Mouse (Mus musculus) hindbrain, embryonic 11.5 days (tissue): ENCODE measurements around the gene Cbln3. TPM values are rescaled to one million over a fixed set of nuclear protein-coding genes. Genes with fewer than 3 reads are reported as not detected.

Experiments used
- ATAC-seq: fragments of 200-750 bp; cut with Nextera tagmentation; 2 replicates; pipeline ENCODE4 v1.8.0; 2017; ENCODE audit warnings: mild to moderate bottlenecking, moderate TSS enrichment, moderate library complexity; ENCODE audit not compliant: low FRiP score
- DNase-seq: peaks from one replicate; pipeline ENCODE4 v3.0.0-alpha.2; 2015; ENCODE audit warnings: low spot score
- H3K27ac ChIP-seq: fragments of 300-500 bp; sonication (generic); 2 replicates; pipeline ENCODE4 v1.5.1; 2014; ENCODE audit warnings: mild to moderate bottlenecking, low read depth, low read length
- H3K27me3 ChIP-seq: fragments of 300-500 bp; sonication (generic); 2 replicates; pipeline ENCODE4 v1.6.1; 2014; ENCODE audit warnings: mild to moderate bottlenecking, low read length, moderate library complexity, mixed read lengths; ENCODE audit not compliant: control insufficient read depth, insufficient read depth
- H3K36me3 ChIP-seq: fragments of 300-500 bp; sonication (generic); 2 replicates; pipeline ENCODE4 v1.6.1; 2014; ENCODE audit warnings: mild to moderate bottlenecking, low read length, moderate library complexity, mixed read lengths; ENCODE audit not compliant: control insufficient read depth, insufficient read depth
- H3K4me1 ChIP-seq: fragments of 300-500 bp; sonication (generic); replicated peaks from 2 replicates; pipeline ENCODE4 v1.6.1; 2014; ENCODE audit warnings: low read length, mixed read lengths; ENCODE audit not compliant: control insufficient read depth, insufficient read depth
- H3K4me2 ChIP-seq: fragments of 300-500 bp; sonication (generic); replicated peaks from 2 replicates; pipeline ENCODE4 v1.6.1; 2014; ENCODE audit warnings: mild to moderate bottlenecking, low read depth, low read length
- H3K4me3 ChIP-seq: fragments of 300-500 bp; sonication (generic); 2 replicates; pipeline ENCODE4 v1.5.1; 2014; ENCODE audit warnings: low read depth, low read length
- H3K9ac ChIP-seq: fragments of 300-500 bp; sonication (generic); 2 replicates; pipeline ENCODE4 v1.6.1; 2014; ENCODE audit warnings: low read depth, low read length
- H3K9me3 ChIP-seq: fragments of 300-500 bp; sonication (generic); 2 replicates; pipeline ENCODE4 v1.6.1; 2016; ENCODE audit warnings: low read length; ENCODE audit not compliant: control insufficient read depth
- WGBS: fragments of 180-500 bp; shearing (Covaris S2); extraction: QIAGEN DNeasy Blood & Tissue Kit; methylation state at CpG from one replicate; pipeline ENCODE4 v1.1.7; 2014; 5-methylcytosine and 5-hydroxymethylcytosine counted together
- polyA plus RNA-seq: library from polyadenylated mRNA; unstranded; fragments of >200 nt; fragmentation: Nextera tagmentation; extraction: Ambion mirVana; gene quantifications from 2 replicates; pipeline ENCODE4 v1.2.1, GENCODE M21; 2014

Gene Cbln3
- polyA plus RNA-seq, 1 experiment from 2014 or later = 0.31 TPM

GRCm38 (mm10) chr14:55857588-55857987 lies 26.6 kb downstream of the Cbln3 start:
- H3K9me3 ChIP-seq = no peaks in the 10 kb centered on the region
- no peaks in the 10 kb centered on the region for H3K36me3 ChIP-seq
- H3K4me2 ChIP-seq = no peak overlapping the region
- H3K4me3 ChIP-seq = no peak overlapping the region
- peaks cover 15% of the 10 kb centered on the region for H3K4me1 ChIP-seq
- no peak overlapping the region for H3K9ac ChIP-seq
- no peak for ATAC-seq
- no peaks in the 10 kb centered on the region for H3K27me3 ChIP-seq
- 62% methylated on average over 4 of the region's 4 CpGs for WGBS
- DNase-seq = no peak
- H3K27ac ChIP-seq = no peak overlapping the region

DNA sequence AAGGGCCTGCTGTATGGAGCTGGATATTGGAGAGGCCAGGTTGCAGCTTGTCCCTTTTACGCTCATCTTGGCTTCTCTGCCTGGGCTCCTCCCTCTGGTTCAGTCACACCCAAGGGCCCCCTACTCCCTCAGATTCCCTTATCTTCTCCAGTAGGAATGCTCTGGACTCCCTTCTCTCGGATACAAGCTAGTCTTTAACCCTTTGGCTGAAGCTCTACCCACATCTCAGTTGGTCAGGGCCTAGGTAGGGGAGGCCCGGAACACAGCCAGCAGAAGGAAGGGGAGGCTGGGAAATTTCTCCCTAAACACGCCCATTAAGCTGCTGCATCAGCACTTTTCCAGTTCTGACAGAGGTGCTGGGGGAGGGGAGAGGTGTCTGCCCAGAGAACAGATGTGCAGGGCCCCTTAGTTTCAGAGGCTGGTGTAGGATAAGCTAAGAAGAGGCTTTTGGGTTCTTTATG lies 29.1 kb downstream of the Cbln3 start:
- Histone ChIP-seq H3K4me1 (peaks cover 15% of the 10 kb centered on the region), H3K4me2 (peak overlapping the region; percentile 64), H3K9me3 (no peaks in the 10 kb centered on the region), H3K27ac (peak overlapping the region; percentile 85), H3K36me3 (no peaks in the 10 kb centered on the region), H3K27me3 (no peaks in the 10 kb centered on the region), H3K9ac (peak overlapping the region; percentile 70), H3K4me3 (peak overlapping the region; percentile 51)
- DNase-seq (peak; percentile 58), ATAC-seq (peak; percentile 3; the same call in 1 of the 2 replicates)
- WGBS = 5% methylated on average over 4 of the region's 4 CpGs

- peak overlapping the region; percentile 51 for H3K4me3 ChIP-seq
- no peaks in the 10 kb centered on the region for H3K9me3 ChIP-seq
- peaks cover 15% of the 10 kb centered on the region for H3K4me1 ChIP-seq
- peak overlapping the region; percentile 85 for H3K27ac ChIP-seq
- ATAC-seq = peak; percentile 49
- H3K4me2 ChIP-seq = peak overlapping the region; percentile 64
- H3K36me3 ChIP-seq = no peaks in the 10 kb centered on the region
- H3K27me3 ChIP-seq = no peaks in the 10 kb centered on the region
- WGBS = 0% methylated on average over 9 of the region's 9 CpGs
- H3K9ac ChIP-seq = peak overlapping the region; percentile 70
- no peak for DNase-seq
Observed at GRCm38 (mm10) chr14:55854406-55855100, 29.6 kb downstream of the Cbln3 start.

DNA sequence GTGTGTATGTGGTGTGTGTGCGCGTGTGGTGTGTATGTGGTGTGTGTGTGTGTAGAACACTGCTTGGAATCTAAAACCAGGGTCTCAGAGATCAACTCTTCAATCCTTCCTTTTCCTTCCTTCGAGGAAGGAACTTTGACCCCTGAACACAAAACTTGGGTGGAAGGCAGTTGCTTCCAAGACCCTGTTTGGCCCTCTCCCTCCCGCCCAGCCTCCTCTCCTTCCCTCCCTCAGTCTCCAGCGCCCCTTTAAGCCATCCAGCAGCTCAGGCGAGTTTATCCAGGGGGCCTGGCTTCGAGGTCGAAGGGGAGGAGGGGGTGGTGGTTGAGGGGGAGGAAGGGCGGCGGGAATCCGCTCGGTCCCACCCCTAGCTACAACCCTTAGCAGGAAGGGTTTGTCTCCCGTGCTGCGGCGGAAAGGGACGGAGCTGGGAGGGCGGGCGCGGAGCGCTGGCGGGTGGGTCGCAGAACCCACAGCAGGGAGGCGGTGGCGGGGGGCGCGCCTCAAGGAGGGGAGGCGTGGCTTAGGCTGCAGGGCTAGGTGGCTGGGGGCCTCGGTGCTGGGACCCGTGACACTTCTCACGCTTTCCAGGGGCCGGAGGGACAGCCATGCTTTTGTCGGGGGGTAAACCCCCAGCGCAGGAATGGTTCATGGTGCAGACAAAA lies 30.4 kb downstream of the Cbln3 start, which contains the start of gene Nynrin:
Nynrin (plus strand) TSS at position 390 of the 665 bp plus-strand sequence.
- WGBS = under 1% methylated on average over 30 of the region's 33 CpGs
- peaks cover 15% of the 10 kb centered on the region for H3K4me1 ChIP-seq

GRCm38 (mm10) chr14:55852646-55853551 lies 31.3 kb downstream of the Cbln3 start:
- peak overlapping the region; percentile 85 for H3K27ac ChIP-seq
- H3K4me2 ChIP-seq = peak overlapping the region; percentile 64
- ATAC-seq (peak; percentile 76), DNase-seq (peak; percentile 69)
- no peaks in the 10 kb centered on the region for H3K9me3 ChIP-seq
- no peaks in the 10 kb centered on the region for H3K27me3 ChIP-seq
- H3K4me3 ChIP-seq = peak overlapping the region; percentile 51; the same call in 1 of the 2 replicates
- H3K4me1 ChIP-seq = peaks cover 15% of the 10 kb centered on the region
- no peaks in the 10 kb centered on the region for H3K36me3 ChIP-seq
- 4% methylated on average over 11 of the region's 11 CpGs for WGBS
- H3K9ac ChIP-seq = peak overlapping the region; percentile 70

More for the DNA sequence above, 30.4 kb downstream of the Cbln3 start, which contains the start of gene Nynrin:
- Histone ChIP-seq H3K4me3 (peak within 1 kb of the TSS; percentile 51), H3K27me3 (no peaks in the 10 kb centered on the region), H3K36me3 (no peaks in the 10 kb centered on the region), H3K9ac (peak within 1 kb of the TSS; percentile 70), H3K4me2 (peak within 1 kb of the TSS; percentile 64), H3K27ac (peak within 1 kb of the TSS; percentile 85), H3K9me3 (no peaks in the 10 kb centered on the region)
- DNase-seq (peak; percentile 84), ATAC-seq (peak; percentile 86)

DNA sequence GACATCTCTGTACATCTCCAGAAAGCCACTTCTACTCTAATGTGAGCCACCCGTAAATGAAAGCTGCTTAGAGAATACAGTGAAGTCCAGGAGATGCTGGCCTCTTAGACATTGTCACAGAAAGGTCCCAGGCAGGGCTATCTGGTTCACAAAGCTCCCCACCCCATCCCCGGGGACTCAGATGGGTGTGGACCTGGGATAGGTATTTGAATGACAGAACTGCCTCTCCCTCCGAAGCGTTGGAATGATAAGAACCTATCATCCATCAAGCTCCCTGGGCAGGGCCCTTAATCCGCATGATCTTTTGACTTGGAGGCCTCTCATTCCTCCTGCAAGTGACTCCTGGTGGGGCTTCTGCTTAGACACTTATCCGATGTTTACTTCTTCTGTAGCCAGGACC lies 33.3 kb downstream of the Cbln3 start:
- 74% methylated on average over 6 of the region's 6 CpGs for WGBS
- H3K9me3 ChIP-seq = no peaks in the 10 kb centered on the region
- DNase-seq (no peak), ATAC-seq (no peak)
- no peaks in the 10 kb centered on the region for H3K27me3 ChIP-seq
- no peaks in the 10 kb centered on the region for H3K36me3 ChIP-seq
- H3K9ac ChIP-seq = no peak overlapping the region
- H3K4me1 ChIP-seq = peaks cover 11% of the 10 kb centered on the region
- no peak overlapping the region for H3K27ac ChIP-seq
- H3K4me2 ChIP-seq = no peak overlapping the region
- H3K4me3 ChIP-seq = no peak overlapping the region

- Histone ChIP-seq H3K27ac (no peak overlapping the region), H3K9ac (no peak overlapping the region), H3K36me3 (no peaks in the 10 kb centered on the region), H3K4me2 (no peak overlapping the region), H3K4me1 (no peaks in the 10 kb centered on the region), H3K27me3 (no peaks in the 10 kb centered on the region), H3K9me3 (no peaks in the 10 kb centered on the region), H3K4me3 (no peak overlapping the region)
- DNase-seq (no peak), ATAC-seq (no peak)
- 70% methylated on average over 9 of the region's 9 CpGs for WGBS
Observed at GRCm38 (mm10) chr14:55845506-55846294, 38.5 kb downstream of the Cbln3 start.

GRCm38 (mm10) chr14:55842794-55843193 lies 41.4 kb downstream of the Cbln3 start:
- Histone ChIP-seq H3K4me1 (no peaks in the 10 kb centered on the region), H3K4me2 (no peak overlapping the region), H3K9ac (no peak overlapping the region), H3K9me3 (no peaks in the 10 kb centered on the region), H3K27ac (no peak overlapping the region), H3K27me3 (no peaks in the 10 kb centered on the region), H3K36me3 (no peaks in the 10 kb centered on the region), H3K4me3 (no peak overlapping the region)
- DNase-seq (no peak), ATAC-seq (no peak)
- WGBS = 74% methylated on average over 4 of the region's 4 CpGs
